Mouse (Mus musculus): ENCODE data around the gene Ncmap. TPM values are rescaled to one million over a fixed set of nuclear protein-coding genes. Genes with fewer than 3 reads are reported as not detected.

Gene Ncmap
- polyA plus RNA-seq, 1 experiment from 2014 or later: 0.63 TPM

- no peak overlapping the region for H3K4me3 ChIP-seq (replicated peaks)
- H3K9ac ChIP-seq: no peak overlapping the region
- H3K4me2 ChIP-seq: no peak overlapping the region
- no peaks in the 10 kb centered on the region for H3K36me3 ChIP-seq (replicated peaks)
- WGBS: 85% methylated on average over 4 of the region's 4 CpGs
- H3K4me1 ChIP-seq: peaks cover 9% of the 10 kb centered on the region
- H3K27me3 ChIP-seq: peaks cover 52% of the 10 kb centered on the region
- no peak overlapping the region for H3K27ac ChIP-seq
- no peaks in the 10 kb centered on the region for H3K9me3 ChIP-seq
- ATAC-seq (ENCODE audit: low FRiP score): no peak
Observed at GRCm38 (mm10) chr4:135395375-135395774, 2.7 kb downstream of the Ncmap start.

GRCm38 (mm10) chr4:135394666-135395065 lies 3.4 kb downstream of the Ncmap start:
- 83% methylated on average over 7 of the region's 7 CpGs for WGBS
- ATAC-seq (ENCODE audit: low FRiP score): no peak

GRCm38 (mm10) chr4:135393381-135393780 lies 4.6 kb downstream of the Ncmap start:
- Histone ChIP-seq H3K36me3 (replicated peaks) (no peaks in the 10 kb centered on the region), H3K4me3 (replicated peaks) (no peak overlapping the region), H3K9me3 (no peaks in the 10 kb centered on the region), H3K9ac (no peak overlapping the region), H3K4me1 (peaks cover 9% of the 10 kb centered on the region), H3K27ac (no peak overlapping the region), H3K27me3 (peaks cover 37% of the 10 kb centered on the region), H3K4me2 (no peak overlapping the region)
- 71% methylated on average over 6 of the region's 6 CpGs for WGBS
- ATAC-seq (ENCODE audit: low FRiP score): no peak

More at GRCm38 (mm10) chr4:135394666-135395065, 3.4 kb downstream of the Ncmap start:
- Histone ChIP-seq H3K4me2 (no peak overlapping the region), H3K27me3 (peaks cover 50% of the 10 kb centered on the region), H3K27ac (no peak overlapping the region), H3K9me3 (no peaks in the 10 kb centered on the region), H3K4me3 (replicated peaks) (no peak overlapping the region), H3K9ac (no peak overlapping the region), H3K36me3 (replicated peaks) (no peaks in the 10 kb centered on the region), H3K4me1 (peaks cover 9% of the 10 kb centered on the region)

- no peak overlapping the region for H3K4me2 ChIP-seq
- H3K4me3 ChIP-seq (replicated peaks): no peak overlapping the region
- WGBS: 76% methylated on average over 3 of the region's 3 CpGs
- H3K27me3 ChIP-seq: peaks cover 32% of the 10 kb centered on the region
- no peak overlapping the region for H3K27ac ChIP-seq
- ATAC-seq (ENCODE audit: low FRiP score): no peak
- H3K36me3 ChIP-seq (replicated peaks): no peaks in the 10 kb centered on the region
- no peak overlapping the region for H3K9ac ChIP-seq
- peaks cover 4% of the 10 kb centered on the region for H3K4me1 ChIP-seq
- no peaks in the 10 kb centered on the region for H3K9me3 ChIP-seq
Observed at GRCm38 (mm10) chr4:135392801-135393200, 5.2 kb downstream of the Ncmap start.

GRCm38 (mm10) chr4:135391014-135391413 lies 7.0 kb downstream of the Ncmap start:
- Histone ChIP-seq H3K27me3 (peaks cover 14% of the 10 kb centered on the region), H3K9ac (no peak overlapping the region), H3K4me2 (no peak overlapping the region), H3K4me1 (no peaks in the 10 kb centered on the region), H3K36me3 (replicated peaks) (no peaks in the 10 kb centered on the region), H3K4me3 (replicated peaks) (no peak overlapping the region), H3K27ac (no peak overlapping the region), H3K9me3 (no peaks in the 10 kb centered on the region)
- no peak for ATAC-seq (ENCODE audit: low FRiP score)
- 73% methylated on average over 6 of the region's 6 CpGs for WGBS

GRCm38 (mm10) chr4:135385614-135386013 lies 12.4 kb downstream of the Ncmap start:
- no peak for ATAC-seq (ENCODE audit: low FRiP score)
- H3K4me3 ChIP-seq (replicated peaks): no peak overlapping the region
- 59% methylated on average over 10 of the region's 10 CpGs for WGBS
- no peaks in the 10 kb centered on the region for H3K9me3 ChIP-seq
- no peak overlapping the region for H3K4me2 ChIP-seq
- no peaks in the 10 kb centered on the region for H3K36me3 ChIP-seq (replicated peaks)
- peaks cover 3% of the 10 kb centered on the region; the same call in 1 of the 2 replicates for H3K27me3 ChIP-seq
- H3K9ac ChIP-seq: no peak overlapping the region
- no peak overlapping the region for H3K27ac ChIP-seq
- H3K4me1 ChIP-seq: peaks cover 5% of the 10 kb centered on the region; the same call in 1 of the 2 replicates

GRCm38 (mm10) chr4:135382316-135382715 lies 15.7 kb downstream of the Ncmap start:
- H3K4me1 ChIP-seq: peaks cover 5% of the 10 kb centered on the region; the same call in 1 of the 2 replicates
- peaks cover 3% of the 10 kb centered on the region; the same call in 1 of the 2 replicates for H3K27me3 ChIP-seq
- no peak overlapping the region for H3K4me2 ChIP-seq
- H3K36me3 ChIP-seq (replicated peaks): no peaks in the 10 kb centered on the region
- ATAC-seq (ENCODE audit: low FRiP score): no peak
- H3K4me3 ChIP-seq (replicated peaks): no peak overlapping the region
- 5% methylated on average over 14 of the region's 14 CpGs for WGBS
- H3K9ac ChIP-seq: no peak overlapping the region
- no peak overlapping the region for H3K27ac ChIP-seq
- H3K9me3 ChIP-seq: no peaks in the 10 kb centered on the region

GRCm38 (mm10) chr4:135381355-135381754 lies 16.7 kb downstream of the Ncmap start:
- Histone ChIP-seq H3K9ac (no peak overlapping the region), H3K4me1 (peaks cover 5% of the 10 kb centered on the region; the same call in 1 of the 2 replicates)
- WGBS: 56% methylated on average over 8 of the region's 8 CpGs

GRCm38 (mm10) chr4:135377241-135377640 lies 20.8 kb downstream of the Ncmap start:
- Histone ChIP-seq H3K9me3 (no peaks in the 10 kb centered on the region), H3K4me3 (replicated peaks) (no peak overlapping the region), H3K36me3 (replicated peaks) (no peaks in the 10 kb centered on the region), H3K9ac (no peak overlapping the region), H3K4me1 (no peaks in the 10 kb centered on the region), H3K27me3 (peaks cover 3% of the 10 kb centered on the region; the same call in 1 of the 2 replicates), H3K27ac (no peak overlapping the region), H3K4me2 (no peak overlapping the region)
- WGBS: 84% methylated on average over 11 of the region's 11 CpGs
- ATAC-seq (ENCODE audit: low FRiP score): no peak

More at GRCm38 (mm10) chr4:135381355-135381754, 16.7 kb downstream of the Ncmap start:
- Histone ChIP-seq H3K4me2 (no peak overlapping the region), H3K4me3 (replicated peaks) (no peak overlapping the region), H3K9me3 (no peaks in the 10 kb centered on the region), H3K27ac (no peak overlapping the region), H3K36me3 (replicated peaks) (no peaks in the 10 kb centered on the region), H3K27me3 (peaks cover 3% of the 10 kb centered on the region; the same call in 1 of the 2 replicates)
- no peak for ATAC-seq (ENCODE audit: low FRiP score)

- Histone ChIP-seq H3K4me2 (no peak overlapping the region), H3K4me1 (no peaks in the 10 kb centered on the region), H3K27ac (no peak overlapping the region), H3K36me3 (replicated peaks) (no peaks in the 10 kb centered on the region), H3K9ac (no peak overlapping the region), H3K4me3 (replicated peaks) (no peak overlapping the region), H3K27me3 (no peaks in the 10 kb centered on the region), H3K9me3 (no peaks in the 10 kb centered on the region)
- WGBS: 67% methylated on average over 3 of the region's 3 CpGs
- no peak for ATAC-seq (ENCODE audit: low FRiP score)
Observed at GRCm38 (mm10) chr4:135375444-135375843, 22.6 kb downstream of the Ncmap start.

- Histone ChIP-seq H3K9ac (no peak overlapping the region), H3K9me3 (no peaks in the 10 kb centered on the region), H3K4me3 (replicated peaks) (no peak overlapping the region), H3K27me3 (no peaks in the 10 kb centered on the region), H3K4me1 (no peaks in the 10 kb centered on the region), H3K4me2 (no peak overlapping the region), H3K36me3 (replicated peaks) (no peaks in the 10 kb centered on the region), H3K27ac (no peak overlapping the region)
- WGBS: 81% methylated on average over 5 of the region's 5 CpGs
- no peak for ATAC-seq (ENCODE audit: low FRiP score)
Observed at GRCm38 (mm10) chr4:135373299-135373698, 24.7 kb downstream of the Ncmap start.

GRCm38 (mm10) chr4:135370372-135370771 lies 27.7 kb downstream of the Ncmap start:
- Histone ChIP-seq H3K4me2 (no peak overlapping the region), H3K9ac (no peak overlapping the region), H3K9me3 (no peaks in the 10 kb centered on the region), H3K27ac (no peak overlapping the region), H3K4me1 (no peaks in the 10 kb centered on the region), H3K36me3 (replicated peaks) (no peaks in the 10 kb centered on the region), H3K27me3 (no peaks in the 10 kb centered on the region), H3K4me3 (replicated peaks) (no peak overlapping the region)
- 80% methylated on average over 11 of the region's 11 CpGs for WGBS
- no peak for ATAC-seq (ENCODE audit: low FRiP score)

- Histone ChIP-seq H3K4me1 (0 out of 2 replicates have a peak, but pooled peaks cover 3% of the 10 kb centered on the region), H3K36me3 (replicated peaks) (no peaks in the 10 kb centered on the region), H3K4me2 (no peak overlapping the region), H3K27ac (no peak overlapping the region), H3K9ac (no peak overlapping the region), H3K27me3 (no peaks in the 10 kb centered on the region), H3K4me3 (replicated peaks) (no peak overlapping the region), H3K9me3 (no peaks in the 10 kb centered on the region)
- ATAC-seq (ENCODE audit: low FRiP score): no peak
- WGBS: 30% methylated on average over 6 of the region's 6 CpGs
Observed at GRCm38 (mm10) chr4:135362828-135363227, 35.2 kb downstream of the Ncmap start.
